Mouse (Mus musculus): ENCODE results near the gene Zcchc7. TPM values are rescaled to one million over a fixed set of nuclear protein-coding genes. Genes with fewer than 3 reads are reported as not detected.

The Zcchc7 gene
- total and polyA plus RNA-seq, 3 experiments = 17.8 to 18.2 TPM; not detected in 1

DNA sequence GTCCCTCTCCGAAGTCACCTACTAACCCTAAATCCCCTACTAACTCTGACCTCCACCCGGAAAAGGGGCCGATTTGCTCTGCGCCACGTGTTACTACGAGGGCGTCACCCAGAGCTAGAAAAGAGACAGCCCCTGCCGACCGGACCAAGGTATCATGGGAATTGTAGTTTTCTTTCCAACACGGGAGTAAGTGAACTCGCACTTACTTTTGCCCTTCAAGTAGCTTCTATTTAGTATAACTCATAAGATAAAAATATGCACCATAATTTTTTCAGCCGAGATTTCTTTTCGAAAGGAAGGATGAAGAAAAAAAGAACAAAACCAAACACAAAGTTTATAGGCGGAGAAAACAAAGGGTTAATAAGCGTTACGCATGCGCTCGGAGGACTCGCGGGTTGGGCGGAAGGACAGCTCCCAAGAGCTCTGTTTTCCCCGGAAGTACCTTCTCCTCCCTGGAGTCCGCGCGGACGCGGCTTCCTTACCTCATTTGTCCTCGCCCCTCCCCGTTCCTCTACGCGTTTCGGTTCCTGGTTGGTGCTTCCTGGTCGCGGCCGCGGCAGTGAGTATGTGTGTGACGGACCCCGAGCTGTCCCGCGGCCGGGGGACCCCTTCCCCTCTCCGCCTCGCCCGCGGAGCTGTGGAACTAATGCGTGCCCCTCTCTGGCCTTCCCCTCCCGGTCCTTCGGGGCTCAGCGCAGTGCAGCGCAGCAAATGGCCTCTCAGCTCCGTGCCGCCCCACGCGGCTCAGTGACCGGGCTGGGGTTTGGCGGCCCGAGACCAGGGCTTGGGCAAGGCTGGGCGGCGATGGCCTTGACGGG, 666 bp downstream of the Zcchc7 start:
- Histone ChIP-seq H3K9ac (ENCODE audit: control insufficient read depth, low read depth, low read length, poor library complexity, severe bottlenecking) (peak overlapping the region; percentile 91), H3K4me3 (ENCODE audit: control insufficient read depth in 1 of 2, insufficient read depth in 1 of 2, low read depth in 2 of 2, low read length in 2 of 2) (peak overlapping the region; percentile 73 to 79), H3K4me1 (ENCODE audit: control insufficient read depth in 1 of 2, insufficient read depth in 2 of 2, low read length in 2 of 2) (peaks cover 3 to 4% of the 10 kb centered on the region in 2 experiments; a peak in 2 of 4 replicates), H3K27me3 (ENCODE audit: control insufficient read depth in 1 of 2, insufficient read depth in 2 of 2, low read length in 2 of 2) (peaks cover 0 to 3% of the 10 kb centered on the region in 2 experiments; a peak in 1 of 4 replicates), H3K79me2 (ENCODE audit: control insufficient read depth, insufficient read depth, low read length, poor library complexity) (peaks cover 20% of the 10 kb centered on the region), H3K9me3 (replicated peaks; ENCODE audit: insufficient read depth, low read length) (no peaks in the 10 kb centered on the region), H3K27ac (ENCODE audit: control insufficient read depth, low read depth, low read length) (peak overlapping the region; percentile 53), H3K36me3 (ENCODE audit: control insufficient read depth in 1 of 2, insufficient read depth in 2 of 2, low read length in 2 of 2) (peaks cover 0 to 21% of the 10 kb centered on the region in 2 experiments; a peak in 2 of 4 replicates)
- TF ChIP-seq CTCF (IDR thresholded peaks at IDR 0.05 in 2 of 3, conservative IDR thresholded peaks at IDR 0.05 in 1 of 3; ENCODE audit: control insufficient read depth in 1 of 3, insufficient read depth in 1 of 3, low read depth in 2 of 3, low read length in 3 of 3, poor library complexity in 1 of 3, severe bottlenecking in 1 of 3) = no peak
- no peak for TF ChIP-seq MAFK (IDR thresholded peaks at IDR 0.05; ENCODE audit: borderline replicate concordance, low read depth, low read length)
- TF ChIP-seq GATA1 (IDR thresholded peaks at IDR 0.05; ENCODE audit: low read depth, low read length) = no peak
- TF ChIP-seq RCOR1 (IDR thresholded peaks at IDR 0.05; ENCODE audit: low read depth, low read length) = no peak
- TF ChIP-seq TCF12 (IDR thresholded peaks at IDR 0.05; ENCODE audit: low read depth, low read length) = peak; percentile 55; the same call in 1 of the 2 replicates
- no peak for TF ChIP-seq CHD1 (IDR thresholded peaks at IDR 0.05; ENCODE audit: low read depth, low read length)
- TF ChIP-seq ELF1 (IDR thresholded peaks at IDR 0.05; ENCODE audit: low read depth, low read length) = peak; percentile 96
- peak; percentile 93 for TF ChIP-seq SIN3A (IDR thresholded peaks at IDR 0.05; ENCODE audit: low read length)
- peak; percentile 87 to 92 for TF ChIP-seq POLR2A (IDR thresholded peaks at IDR 0.05; ENCODE audit: control insufficient read depth in 1 of 2, insufficient read depth in 1 of 2, low read depth in 1 of 2, low read length in 2 of 2, poor library complexity in 1 of 2)
- peak; percentile 99 for TF ChIP-seq MYC (IDR thresholded peaks at IDR 0.05; ENCODE audit: low read depth, low read length)
- TF ChIP-seq KAT2A (conservative IDR thresholded peaks at IDR 0.05; ENCODE audit: low read depth, low read length) = peak; percentile 76
- TF ChIP-seq ZC3H11A (IDR thresholded peaks at IDR 0.05; ENCODE audit: low read depth, low read length) = no peak
- TF ChIP-seq NRF1 (IDR thresholded peaks at IDR 0.05; ENCODE audit: insufficient read depth, low read depth, low read length, poor library complexity, severe bottlenecking) = peak; percentile 95
- TF ChIP-seq MEF2A (IDR thresholded peaks at IDR 0.05; ENCODE audit: extremely low read depth, insufficient replicate concordance, low read depth, low read length, poor library complexity, severe bottlenecking) = no peak
- no peak for TF ChIP-seq TAL1 (IDR thresholded peaks at IDR 0.05; ENCODE audit: low read length)
- no peak; the same call in 1 of the 2 replicates for TF ChIP-seq ETS1 (IDR thresholded peaks at IDR 0.05; ENCODE audit: low read depth, low read length)
- TF ChIP-seq POLR2AphosphoS2 (IDR thresholded peaks at IDR 0.05; ENCODE audit: low read length) = peak; percentile 63
- TF ChIP-seq EP300 (IDR thresholded peaks at IDR 0.05; ENCODE audit: low read depth in 1 of 2, low read length in 2 of 2) = 0 out of 4 replicates have a peak, but pooled peaks of 1 of the 2 experiments have one; percentile 21
- TF ChIP-seq HCFC1 (IDR thresholded peaks at IDR 0.05; ENCODE audit: low read depth, low read length) = peak; percentile 94
- TF ChIP-seq POLR2AphosphoS5 (IDR thresholded peaks at IDR 0.05; ENCODE audit: borderline replicate concordance, low read depth, low read length) = peak; percentile 48; the same call in 1 of the 2 replicates
- TF ChIP-seq E2F4 (IDR thresholded peaks at IDR 0.05; ENCODE audit: borderline replicate concordance, low read depth, low read length) = no peak
- TF ChIP-seq MAZ (IDR thresholded peaks at IDR 0.05; ENCODE audit: low read depth, low read length) = peak; percentile 56; the same call in 1 of the 2 replicates
- no peak for TF ChIP-seq SMC3 (IDR thresholded peaks at IDR 0.05; ENCODE audit: low read depth, low read length)
- TF ChIP-seq USF1 (IDR thresholded peaks at IDR 0.05; ENCODE audit: low read depth, low read length) = peak; percentile 93
- TF ChIP-seq MAX (IDR thresholded peaks at IDR 0.05; ENCODE audit: low read length) = peak; percentile 99
- peak; percentile 70 for TF ChIP-seq ZMIZ1 (IDR thresholded peaks at IDR 0.05; ENCODE audit: low read depth, low read length)
- TF ChIP-seq NELFE (IDR thresholded peaks at IDR 0.05; ENCODE audit: low read depth, low read length) = peak; percentile 79
- TF ChIP-seq USF2 (IDR thresholded peaks at IDR 0.05; ENCODE audit: borderline replicate concordance in 1 of 2, insufficient read depth in 1 of 2, low read depth in 1 of 2, low read length in 2 of 2) = peak in 1 of 2 experiments; percentile 55; a peak in 1 of 4 replicates
- TF ChIP-seq CHD2 (IDR thresholded peaks at IDR 0.05; ENCODE audit: low read length) = no peak
- peak; percentile 82 for TF ChIP-seq TBP (IDR thresholded peaks at IDR 0.05; ENCODE audit: low read depth, low read length)
- peak; percentile 99 for TF ChIP-seq MXI1 (IDR thresholded peaks at IDR 0.05; ENCODE audit: low read depth, low read length)
- TF ChIP-seq UBTF (IDR thresholded peaks at IDR 0.05; ENCODE audit: borderline replicate concordance, insufficient read depth, low read depth, low read length) = 0 out of 2 replicates have a peak, but pooled peaks have one; percentile 80
- TF ChIP-seq GABPA (IDR thresholded peaks at IDR 0.05; ENCODE audit: low read depth, low read length) = no peak
- TF ChIP-seq ZKSCAN1 (IDR thresholded peaks at IDR 0.05; ENCODE audit: low read depth, low read length) = no peak
- TF ChIP-seq RAD21 (IDR thresholded peaks at IDR 0.05; ENCODE audit: low read depth, low read length) = no peak
- DNase-seq (ENCODE audit: low read depth, low spot score) = peak; percentile 97

All from MEL (cell line).